Mouse (Mus musculus): Measurements from ENCODE around the gene Frem1.

The Frem1 gene

GRCm38 (mm10) chr4:82872548-82872947 is 179.6 kb downstream of the Frem1 start:
- no peak for DNase-seq (ENCODE audit: low read depth, low spot score)

DNA sequence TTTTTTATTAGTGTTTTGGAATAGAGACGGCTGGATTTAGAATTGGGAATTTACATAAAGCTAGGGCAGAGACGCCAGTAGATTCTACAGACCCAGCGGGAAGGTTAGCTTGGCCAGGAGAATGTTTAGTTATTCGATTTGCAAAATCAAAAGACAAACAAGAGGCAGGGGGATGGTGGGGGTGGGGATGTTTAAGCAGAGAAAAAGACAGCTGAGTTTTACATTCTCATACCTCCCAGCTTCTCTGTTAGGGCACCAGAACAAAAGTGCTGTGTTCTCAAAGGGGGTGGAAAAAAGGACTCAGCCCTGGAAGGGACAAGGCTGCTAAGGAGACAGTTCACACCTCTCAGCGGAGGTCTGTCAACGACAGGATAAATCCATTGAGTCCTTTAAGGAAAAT is 180.0 kb downstream of the Frem1 start:
- no peak for DNase-seq (ENCODE audit: low read depth, low spot score)

DNA sequence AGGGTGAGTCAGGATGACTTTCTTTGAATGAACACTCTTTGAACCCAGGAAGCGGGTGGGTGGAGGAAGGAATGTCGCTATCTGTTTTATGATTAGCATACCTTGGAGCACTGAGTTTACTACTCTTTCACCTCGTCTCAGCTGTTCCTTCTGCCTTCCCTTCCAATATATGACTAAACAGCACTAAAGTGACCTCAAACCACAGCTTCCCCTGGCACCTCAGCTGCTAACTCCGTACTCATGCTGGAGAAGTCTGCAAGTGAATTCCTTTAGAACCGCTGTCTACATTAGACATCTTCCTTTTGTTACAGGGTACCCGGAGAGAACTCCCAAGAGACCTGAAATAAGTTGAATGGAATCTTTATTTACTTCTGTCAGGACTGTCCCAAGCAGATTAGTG is 181.2 kb downstream of the Frem1 start:
- no peak for DNase-seq (ENCODE audit: low read depth, low spot score)

- DNase-seq (ENCODE audit: low read depth, low spot score): no peak
These were observed 184.3 kb downstream of the Frem1 start for GRCm38 (mm10) chr4:82867731-82868445.

GRCm38 (mm10) chr4:82867111-82867510 is 185.0 kb downstream of the Frem1 start:
- DNase-seq (ENCODE audit: low read depth, low spot score): no peak

- no peak for DNase-seq (ENCODE audit: low read depth, low spot score)
These were observed 187.0 kb downstream of the Frem1 start for GRCm38 (mm10) chr4:82864974-82865699.

GRCm38 (mm10) chr4:82863316-82863715 is 188.8 kb downstream of the Frem1 start:
- no peak for DNase-seq (ENCODE audit: low read depth, low spot score)

DNA sequence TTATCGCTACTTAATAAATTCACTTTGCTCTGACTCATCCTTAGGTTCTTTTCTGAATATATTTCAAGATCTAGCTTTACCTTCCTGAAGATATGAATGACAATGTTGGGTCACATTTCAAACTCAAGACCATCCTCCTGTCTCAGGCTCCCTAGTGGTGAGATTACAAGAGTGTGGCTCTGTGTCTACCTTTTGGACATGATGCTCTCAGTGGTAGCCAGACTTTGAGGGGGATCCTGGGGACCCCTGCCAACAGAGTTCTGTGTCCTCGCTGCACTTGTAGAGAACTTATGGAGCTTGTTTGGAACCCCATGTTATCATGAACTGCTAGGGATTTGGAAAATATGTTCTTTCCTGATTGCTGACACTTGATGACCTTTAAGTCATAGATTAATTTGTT is 190.7 kb downstream of the Frem1 start:
- no peak for DNase-seq (ENCODE audit: low read depth, low spot score)

GRCm38 (mm10) chr4:82860566-82860965 is 191.6 kb downstream of the Frem1 start:
- no peak for DNase-seq (ENCODE audit: low read depth, low spot score)

GRCm38 (mm10) chr4:82859131-82860125 is 192.7 kb downstream of the Frem1 start, which contains the start of gene Zdhhc21:
Gene Zdhhc21, minus strand, starts transcription at chr4:82859958.
- peak; percentile 55 for DNase-seq (ENCODE audit: low read depth, low spot score)

DNA sequence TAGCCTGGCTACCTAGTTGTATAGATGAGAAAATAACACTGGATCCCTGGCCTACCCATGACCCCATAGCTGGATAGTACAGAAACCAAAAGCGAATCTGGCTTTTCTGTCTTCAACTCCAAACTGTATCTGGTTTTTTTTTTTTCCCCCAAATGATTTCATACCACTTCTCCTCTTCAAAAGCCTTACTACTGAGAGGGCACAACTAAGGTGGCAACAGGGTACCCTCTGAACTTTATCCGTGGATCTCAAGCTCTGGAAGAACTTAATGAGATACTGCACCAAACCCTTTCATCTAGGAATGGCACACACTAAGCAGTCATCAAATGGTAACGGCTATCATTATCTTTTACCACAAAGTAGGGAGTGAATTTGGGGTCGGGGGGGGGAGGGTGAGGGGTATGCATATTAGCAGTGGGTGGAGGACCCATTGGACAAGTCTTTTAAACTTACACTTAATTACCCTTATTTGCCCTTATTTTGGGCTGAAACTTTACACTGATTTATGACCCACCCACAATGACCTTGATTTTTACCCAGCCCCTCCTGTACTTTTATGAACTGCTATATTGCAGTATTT is 193.6 kb downstream of the Frem1 start:
- no peak for DNase-seq (ENCODE audit: low read depth, low spot score)

GRCm38 (mm10) chr4:82856986-82857385 is 195.2 kb downstream of the Frem1 start:
- no peak for DNase-seq (ENCODE audit: low read depth, low spot score)

DNA sequence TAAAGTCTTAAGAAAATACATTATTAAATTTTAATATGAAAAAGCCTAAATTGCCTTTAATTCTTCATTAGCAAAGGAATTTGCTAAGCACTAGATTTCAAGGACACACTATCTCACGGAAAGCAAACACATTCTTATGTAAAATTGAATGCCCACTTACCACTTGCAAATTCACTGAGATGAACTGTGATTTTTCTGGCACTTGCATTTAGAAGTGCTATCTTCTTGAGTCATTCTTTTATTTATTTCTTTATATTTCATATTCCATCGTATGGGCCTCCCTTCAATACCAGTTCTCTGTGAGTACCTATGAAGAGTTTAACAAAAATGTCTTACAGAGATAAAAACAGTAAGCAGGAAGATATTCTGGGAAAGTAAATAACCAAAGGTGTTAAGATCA is 198.3 kb downstream of the Frem1 start:
- no peak for DNase-seq (ENCODE audit: low read depth, low spot score)

- no peak for DNase-seq (ENCODE audit: low read depth, low spot score)
These were observed 203.4 kb downstream of the Frem1 start for GRCm38 (mm10) chr4:82848552-82849234.
